Mouse (Mus musculus) retina, adult 2 months (tissue): ENCODE results near the gene Gm11237.
A peak's percentile ranks its signal among the peaks of the same experiment; 100 is the strongest.
"Not testable (repeated sequence)": the region's sequence is repeated elsewhere in the genome, so short reads cannot be mapped to it uniquely, and the experiment has no call there.

Experiments used
- DNase-seq: peaks from one replicate; pipeline ENCODE4 v3.0.0-alpha.2; 2012; ENCODE audit warnings: low read depth, low spot score

The Gm11237 gene

DNA sequence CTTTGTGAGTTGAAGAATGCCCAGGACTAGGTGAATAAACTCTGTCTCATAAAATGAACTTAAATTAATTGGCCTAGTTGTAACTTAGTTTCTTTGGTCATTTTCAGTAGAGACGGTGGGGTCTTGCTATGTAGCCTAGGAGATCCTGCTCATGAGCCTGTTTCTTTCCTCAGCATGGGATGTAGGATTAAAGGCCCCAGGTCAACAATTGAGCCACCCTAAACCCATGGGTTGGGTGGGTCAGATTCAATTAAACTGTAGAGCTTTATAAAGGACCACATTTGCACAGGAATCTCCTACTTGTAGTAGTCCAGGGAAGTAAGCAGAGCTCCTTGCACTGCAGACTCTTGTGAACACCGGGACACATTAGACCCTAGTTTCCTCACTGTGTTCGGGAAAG, at the start of gene Gm11237:
Gene Gm11237, plus strand, starts transcription at position 301 of the 400 bp plus-strand sequence.
- DNase-seq, result not testable (repeated sequence)

- DNase-seq, result peak; percentile 22
These were observed 23.5 kb upstream of the Gm11237 start for GRCm38 (mm10) chr4:73599248-73599647.

DNA sequence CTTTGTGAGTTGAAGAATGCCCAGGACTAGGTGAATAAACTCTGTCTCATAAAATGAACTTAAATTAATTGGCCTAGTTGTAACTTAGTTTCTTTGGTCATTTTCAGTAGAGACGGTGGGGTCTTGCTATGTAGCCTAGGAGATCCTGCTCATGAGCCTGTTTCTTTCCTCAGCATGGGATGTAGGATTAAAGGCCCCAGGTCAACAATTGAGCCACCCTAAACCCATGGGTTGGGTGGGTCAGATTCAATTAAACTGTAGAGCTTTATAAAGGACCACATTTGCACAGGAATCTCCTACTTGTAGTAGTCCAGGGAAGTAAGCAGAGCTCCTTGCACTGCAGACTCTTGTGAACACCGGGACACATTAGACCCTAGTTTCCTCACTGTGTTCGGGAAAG, 15.2 kb upstream of the Gm11237 start, which contains the start of gene Gm11238:
Gene Gm11238, plus strand, starts transcription at position 301 of the 400 bp plus-strand sequence.
- DNase-seq, result not testable (repeated sequence)

GRCm38 (mm10) chr4:73637821-73638220, 15.0 kb downstream of the Gm11237 start, which contains the start of gene Gm11236:
Gene Gm11236, plus strand, starts transcription at chr4:73638121.
- not testable (repeated sequence) for DNase-seq

DNA sequence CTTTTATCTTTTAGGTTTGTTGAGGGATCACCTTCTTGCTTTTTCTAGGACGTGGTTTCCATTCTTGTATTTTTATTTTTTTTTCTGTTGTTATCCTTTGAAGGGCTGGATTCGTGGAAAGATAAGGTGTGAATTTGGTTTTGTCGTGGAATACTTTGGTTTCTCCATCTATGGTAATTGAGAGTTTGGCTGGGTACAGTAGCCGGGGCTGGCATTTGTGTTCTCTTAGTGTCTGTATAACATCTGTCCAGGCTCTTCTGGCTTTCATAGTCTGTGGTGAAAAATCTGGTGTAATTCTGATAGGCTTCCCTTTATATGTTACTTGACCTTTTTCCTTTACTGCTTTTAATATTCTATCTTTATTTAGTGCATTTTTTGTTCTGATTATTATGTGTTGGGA, 39.1 kb downstream of the Gm11237 start:
- DNase-seq, result not testable (repeated sequence)

DNA sequence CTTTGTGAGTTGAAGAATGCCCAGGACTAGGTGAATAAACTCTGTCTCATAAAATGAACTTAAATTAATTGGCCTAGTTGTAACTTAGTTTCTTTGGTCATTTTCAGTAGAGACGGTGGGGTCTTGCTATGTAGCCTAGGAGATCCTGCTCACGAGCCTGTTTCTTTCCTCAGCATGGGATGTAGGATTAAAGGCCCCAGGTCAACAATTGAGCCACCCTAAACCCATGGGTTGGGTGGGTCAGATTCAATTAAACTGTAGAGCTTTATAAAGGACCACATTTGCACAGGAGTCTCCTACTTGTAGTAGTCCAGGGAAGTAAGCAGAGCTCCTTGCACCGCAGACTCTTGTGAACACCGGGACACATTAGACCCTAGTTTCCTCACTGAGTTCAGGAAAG, 45.3 kb downstream of the Gm11237 start, which contains the start of gene Gm11239:
Gene Gm11239, plus strand, starts transcription at position 301 of the 400 bp plus-strand sequence.
- DNase-seq, result not testable (repeated sequence)
